Mouse (Mus musculus): ENCODE measurements around the gene Tgfbr2.
A peak's percentile ranks its signal among the peaks of the same experiment; 100 is the strongest.

DNA sequence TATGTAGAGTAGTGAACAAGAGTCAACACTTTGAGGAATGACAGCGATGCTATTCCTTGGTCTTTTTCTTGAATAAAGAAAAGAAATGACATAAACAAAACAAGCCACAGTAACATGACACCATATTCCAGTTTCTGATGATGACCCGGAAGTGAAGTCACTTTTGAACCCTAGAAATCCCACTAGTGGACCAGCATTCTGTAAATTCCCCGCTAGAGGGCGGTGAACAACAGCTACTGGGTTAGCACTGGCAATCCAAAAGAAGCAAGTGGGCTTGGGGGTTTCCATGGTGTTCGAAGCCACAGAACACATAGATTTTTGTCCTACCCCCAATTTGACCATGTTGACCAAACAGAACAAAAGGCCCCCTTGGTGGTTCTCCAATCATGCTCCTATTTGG is 87.3 kb downstream of the Tgfbr2 start:
- TF ChIP-seq CTCF (IDR thresholded peaks at IDR 0.05; ENCODE audit: borderline replicate concordance, insufficient read depth, low read length) = peak; percentile 25; the same call in 1 of the 2 replicates
- TF ChIP-seq POLR2A (IDR thresholded peaks at IDR 0.05; ENCODE audit: low read depth, low read length) = no peak

Data from embryonic fibroblast, embryonic 13.5 days (primary cell).